Mouse (Mus musculus) activated CD4-positive, CD25-positive, alpha-beta regulatory T cell (primary cell): ENCODE results near the gene Sept8. TPM values are rescaled to one million over a fixed set of nuclear protein-coding genes. Genes with fewer than 3 reads are reported as not detected.

Experiments used
- polyA plus RNA-seq, 2 experiments: library from polyadenylated mRNA; unstranded; fragments of 100-300 nt; shearing (Covaris generic); gene quantifications; one replicate each; pipeline ENCODE4 v1.2.1; 2017

Sept8 gene
- polyA plus RNA-seq: 1 to 10 TPM; 3.7 to 9.0 TPM

DNA sequence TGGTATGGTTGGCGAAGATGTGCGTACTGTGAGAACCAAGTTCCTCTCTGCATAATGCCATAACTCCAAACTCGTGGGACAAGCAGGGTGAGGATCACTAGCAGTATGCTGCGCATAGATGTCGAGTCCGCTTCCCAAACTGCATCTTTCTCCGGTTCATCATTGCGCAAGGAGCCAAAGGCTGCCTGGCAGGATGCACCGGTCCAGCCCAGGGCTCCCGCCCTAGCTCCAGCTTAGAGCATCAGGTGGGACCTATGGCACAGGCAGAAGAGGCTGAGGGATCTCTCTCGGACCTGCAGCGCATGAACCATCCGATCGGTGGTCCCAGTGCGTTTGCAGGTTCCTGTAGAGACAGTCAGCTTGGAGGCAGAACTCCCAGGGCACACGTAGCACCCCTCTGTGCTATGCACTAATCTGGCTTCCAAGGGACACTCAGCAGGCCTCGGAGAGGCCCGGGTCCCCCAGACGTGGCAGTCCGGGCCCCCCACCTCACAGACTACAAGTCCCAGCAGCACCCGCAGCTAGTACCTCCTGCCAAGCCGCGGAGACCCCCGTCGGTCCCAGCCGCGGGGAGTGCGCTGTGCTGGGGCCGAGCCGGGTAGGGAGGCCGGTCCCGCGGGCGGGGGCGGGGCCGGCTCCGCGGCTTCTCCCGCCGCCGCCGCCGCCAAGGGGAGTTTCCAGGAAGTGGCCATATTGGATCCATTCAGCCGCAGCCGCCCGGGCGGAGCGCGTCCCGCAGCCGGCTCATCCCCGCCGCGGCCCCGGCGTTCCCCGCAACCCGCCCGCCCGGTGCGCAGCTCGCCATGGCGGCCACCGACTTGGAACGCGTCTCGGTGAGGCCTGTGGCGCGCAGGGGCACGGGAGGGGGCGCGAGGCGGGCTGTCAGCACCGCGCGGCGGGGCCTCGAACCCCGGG is at the start of gene Sept8:
Sept8 (plus strand) TSS at position 51 of the 915 bp plus-strand sequence.

DNA sequence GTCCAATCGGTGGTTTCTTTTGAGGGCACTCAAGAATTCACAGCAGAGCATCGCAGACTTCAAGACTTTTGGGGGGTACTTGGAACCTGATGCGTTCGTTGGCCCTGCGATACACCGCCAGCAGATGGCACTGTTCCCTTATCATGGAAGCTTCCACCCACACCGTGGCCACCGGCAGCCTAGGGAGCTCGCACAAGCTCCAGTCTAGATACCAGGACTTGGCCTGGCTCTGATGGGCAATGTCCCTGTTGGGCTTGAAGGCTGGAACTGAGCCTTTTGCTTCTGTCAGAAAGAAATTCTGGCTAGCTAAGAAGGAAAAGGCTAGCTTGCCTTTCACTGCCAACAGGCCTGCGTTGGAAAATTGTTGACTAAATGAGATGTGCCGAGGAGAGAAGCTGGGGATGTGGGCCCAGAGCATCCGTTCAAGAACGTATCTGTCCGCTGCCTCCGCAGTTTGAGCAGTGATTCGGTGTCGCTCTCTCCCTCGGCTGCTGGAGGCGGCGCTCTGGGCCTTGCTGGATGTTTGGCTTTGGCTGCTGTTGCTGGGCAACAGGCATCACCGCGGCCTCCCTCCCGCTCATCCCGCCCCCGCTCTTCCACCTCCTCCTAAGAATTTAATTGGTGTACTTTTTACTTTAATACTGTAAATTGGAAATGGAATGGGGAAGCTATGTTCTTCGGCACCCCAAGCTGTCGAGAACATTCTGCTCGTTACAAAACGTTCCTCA is 48.9 kb upstream of the Sept8 start, which contains the start of gene Gm9837:
Gm9837 (minus strand) TSS at position 512 of the 728 bp plus-strand sequence.

DNA sequence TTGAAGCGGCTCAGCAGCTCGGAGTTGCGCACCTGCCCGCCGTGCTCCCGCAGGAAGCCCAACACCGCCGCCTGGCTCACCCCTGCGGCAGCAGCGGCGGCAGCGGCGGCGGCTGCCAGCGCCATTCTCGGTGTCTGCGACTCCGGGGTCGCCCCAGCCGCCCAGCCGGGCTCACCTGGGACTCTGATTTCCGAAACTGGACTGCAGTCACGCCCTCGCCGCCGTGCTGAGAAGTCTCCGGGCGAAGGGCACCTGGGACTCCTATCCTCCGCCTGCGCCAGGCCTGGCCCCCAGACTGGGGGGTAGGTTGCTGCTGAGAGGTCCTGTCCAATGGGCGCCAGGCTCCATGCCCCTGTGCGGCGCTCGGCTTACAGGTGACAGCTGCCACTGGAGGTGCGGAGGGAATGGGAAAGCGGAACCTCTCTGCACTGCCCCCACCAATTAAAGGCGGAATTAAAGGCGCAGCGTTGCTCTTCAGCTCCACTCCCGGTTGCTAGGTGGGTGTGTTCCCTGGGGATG is 39.2 kb upstream of the Sept8 start, which contains the start of the genes Gm9945 and Sowaha:
Gm9945 (plus strand) TSS at position 384 of the 519 bp plus-strand sequence.
Sowaha (minus strand) TSS at position 492 of the 519 bp plus-strand sequence.

DNA sequence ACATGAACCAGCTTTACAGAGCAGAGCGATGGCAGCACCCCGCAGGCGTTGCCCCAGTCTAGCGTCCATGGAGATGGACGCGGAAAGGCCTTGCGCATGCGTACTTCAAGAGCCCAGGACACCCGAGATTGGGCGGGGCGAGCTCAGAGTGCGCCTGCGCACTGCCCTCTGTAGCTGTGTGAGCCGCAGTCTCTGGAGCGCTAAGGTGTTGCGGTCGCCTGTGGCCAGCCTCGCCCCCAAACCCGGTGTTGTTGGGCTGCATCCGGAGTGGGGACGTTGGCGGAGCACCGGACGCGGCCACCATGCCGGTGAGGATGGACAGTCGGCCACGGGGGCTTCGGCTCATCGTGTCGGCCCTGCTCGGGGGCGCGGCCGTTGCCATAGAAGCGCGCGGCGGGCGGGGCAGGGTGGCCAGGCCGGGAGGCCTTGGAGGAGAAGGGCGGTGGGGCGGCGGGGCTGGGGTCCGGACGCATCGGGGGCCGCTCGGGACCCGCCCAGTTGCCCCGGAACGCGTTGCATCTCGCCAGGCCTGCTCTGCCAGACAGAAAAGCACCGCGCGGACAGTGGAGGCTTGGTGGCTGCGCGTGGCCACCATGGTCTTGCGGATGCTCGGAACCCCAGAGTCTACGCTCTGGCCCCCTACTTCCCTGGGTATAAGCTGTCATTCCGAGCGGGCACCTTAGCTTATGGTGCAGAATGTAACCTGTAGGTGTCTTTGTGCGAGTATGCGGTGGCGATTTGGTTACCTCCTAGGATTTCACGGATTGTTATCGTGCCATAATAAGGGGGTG is 48.4 kb downstream of the Sept8 start, which contains the start of gene Kif3a:
Kif3a (plus strand) TSS at position 156 of the 791 bp plus-strand sequence.

Other genes starting within 250 kb of the Sept8 start
- 100 to 1,000 TPM; 134 to 137 TPM for gene Hspa4, start 218.8 kb upstream of the Sept8 start, polyA plus RNA-seq
- 10 to 100 TPM; 29.4 to 35.1 TPM for gene Zcchc10, start 194.6 kb upstream of the Sept8 start, polyA plus RNA-seq
- 100 to 1,000 TPM in 1 of 2 experiments, 10 to 100 TPM in 1; 96.7 to 137 TPM for gene Aff4, start 168.4 kb upstream of the Sept8 start, polyA plus RNA-seq
- under 1 TPM in 1 of 2 experiments, not detected in 1; 0.43 TPM for gene Leap2, start 96.1 kb upstream of the Sept8 start, polyA plus RNA-seq
- gene Uqcrq, start 88.4 kb upstream of the Sept8 start, polyA plus RNA-seq: 100 to 1,000 TPM; 349 to 392 TPM
- under 1 TPM in 1 of 2 experiments, not detected in 1; 1.00 TPM for gene Gdf9, start 88.2 kb upstream of the Sept8 start, polyA plus RNA-seq
- under 1 TPM in 1 of 2 experiments, not detected in 1; 0.15 TPM for gene Gm10447, start 62.1 kb upstream of the Sept8 start, polyA plus RNA-seq
- gene Shroom1, start 62.1 kb upstream of the Sept8 start, polyA plus RNA-seq: not detected
- not detected for gene Gm9837, start 48.8 kb upstream of the Sept8 start, polyA plus RNA-seq
- not detected for gene Gm9945, start 39.1 kb upstream of the Sept8 start, polyA plus RNA-seq
- gene Sowaha, start 39.0 kb upstream of the Sept8 start, polyA plus RNA-seq: not detected
- gene Kif3a, start 48.1 kb downstream of the Sept8 start, polyA plus RNA-seq: 10 to 100 TPM in 1 of 2 experiments, 1 to 10 TPM in 1; 4.8 to 13.8 TPM
- gene Il4, start 99.4 kb downstream of the Sept8 start, polyA plus RNA-seq: 10 to 100 TPM in 1 of 2 experiments, 1 to 10 TPM in 1; 4.2 to 84.2 TPM
- gene Il13, start 115.4 kb downstream of the Sept8 start, polyA plus RNA-seq: 1 to 10 TPM in 1 of 2 experiments, not detected in 1; 1.5 TPM
- gene Rad50, start 188.1 kb downstream of the Sept8 start, polyA plus RNA-seq: 10 to 100 TPM; 35.8 to 42.6 TPM
- gene Il5, start 201.5 kb downstream of the Sept8 start, polyA plus RNA-seq: 1 to 10 TPM in 1 of 2 experiments, not detected in 1; 2.2 TPM